Mouse (Mus musculus) liver, adult 2 months (tissue): ENCODE data around the gene Ccdc57.

Source experiments
- CTCF ChIP-seq: fragments of 200-500 bp; IDR thresholded peaks from 2 replicates; pipeline ENCODE4 v1.5.1; 2011; ENCODE audit warnings: low read depth, low read length, control low read depth
- POLR2A ChIP-seq: fragments of 200-500 bp; IDR thresholded peaks from 2 replicates; pipeline ENCODE4 v1.6.1; 2011; ENCODE audit warnings: low read length, control low read depth; ENCODE audit not compliant: insufficient read depth; ENCODE audit errors: extremely low read depth

DNA sequence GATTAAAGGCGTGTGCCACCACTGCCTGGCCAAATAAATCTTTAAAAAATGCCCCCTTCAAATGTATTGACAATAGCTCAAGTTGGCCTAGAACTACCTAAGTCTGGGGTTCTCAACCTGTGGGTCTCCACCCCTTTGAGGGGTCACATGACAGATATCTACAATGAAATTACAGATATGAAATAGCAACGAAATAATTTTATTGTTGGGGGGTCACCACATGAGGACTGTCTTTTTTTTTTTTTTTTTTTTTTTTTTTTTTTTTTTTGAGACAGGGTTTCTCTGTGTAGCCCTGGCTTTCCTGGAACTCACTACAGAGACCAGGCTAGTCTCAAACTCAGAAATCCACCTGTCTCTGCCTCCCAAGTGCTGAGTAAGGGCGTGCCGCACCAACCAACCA is 88.3 kb downstream of the Ccdc57 start:
- TF ChIP-seq CTCF (no peak), POLR2A (no peak)
